Mouse (Mus musculus): ENCODE measurements around the gene Ngb. TPM values are rescaled to one million over a fixed set of nuclear protein-coding genes. Genes with fewer than 3 reads are reported as not detected.

Ngb gene
- polyA plus RNA-seq, 1 experiment: 1.9 TPM

- peak; percentile 58 for DNase-seq (ENCODE audit: low read depth)
- TF ChIP-seq POLR2A (IDR thresholded peaks at IDR 0.05; ENCODE audit: borderline replicate concordance, extremely low read depth, insufficient read depth, insufficient read length, poor library complexity, severe bottlenecking): no peak
- TF ChIP-seq CTCF (IDR thresholded peaks at IDR 0.05; ENCODE audit: borderline replicate concordance, extremely low read depth, insufficient read depth, insufficient read length): peak; percentile 57; the same call in 1 of the 2 replicates
Measured at GRCm38 (mm10) chr12:87131619-87132018, 29.3 kb upstream of the Ngb start.

- no peak for TF ChIP-seq CTCF (IDR thresholded peaks at IDR 0.05; ENCODE audit: borderline replicate concordance, extremely low read depth, insufficient read depth, insufficient read length)
- TF ChIP-seq POLR2A (IDR thresholded peaks at IDR 0.05; ENCODE audit: borderline replicate concordance, extremely low read depth, insufficient read depth, insufficient read length, poor library complexity, severe bottlenecking): no peak
- peak; percentile 41 for DNase-seq (ENCODE audit: low read depth)
Measured at GRCm38 (mm10) chr12:87131181-87131580, 28.8 kb upstream of the Ngb start.

GRCm38 (mm10) chr12:87130224-87130623, 27.9 kb upstream of the Ngb start:
- no peak for TF ChIP-seq CTCF (IDR thresholded peaks at IDR 0.05; ENCODE audit: borderline replicate concordance, extremely low read depth, insufficient read depth, insufficient read length)
- TF ChIP-seq POLR2A (IDR thresholded peaks at IDR 0.05; ENCODE audit: borderline replicate concordance, extremely low read depth, insufficient read depth, insufficient read length, poor library complexity, severe bottlenecking): no peak
- DNase-seq (ENCODE audit: low read depth): no peak

- no peak for TF ChIP-seq POLR2A (IDR thresholded peaks at IDR 0.05; ENCODE audit: borderline replicate concordance, extremely low read depth, insufficient read depth, insufficient read length, poor library complexity, severe bottlenecking)
- TF ChIP-seq CTCF (IDR thresholded peaks at IDR 0.05; ENCODE audit: borderline replicate concordance, extremely low read depth, insufficient read depth, insufficient read length): no peak
Measured at GRCm38 (mm10) chr12:87127256-87127655, 24.9 kb upstream of the Ngb start.

GRCm38 (mm10) chr12:87121918-87122589, 19.7 kb upstream of the Ngb start:
- no peak for DNase-seq (ENCODE audit: low read depth)
- TF ChIP-seq POLR2A (IDR thresholded peaks at IDR 0.05; ENCODE audit: borderline replicate concordance, extremely low read depth, insufficient read depth, insufficient read length, poor library complexity, severe bottlenecking): no peak
- TF ChIP-seq CTCF (IDR thresholded peaks at IDR 0.05; ENCODE audit: borderline replicate concordance, extremely low read depth, insufficient read depth, insufficient read length): no peak

More at GRCm38 (mm10) chr12:87127256-87127655, 24.9 kb upstream of the Ngb start:
- no peak for DNase-seq (ENCODE audit: low read depth)

GRCm38 (mm10) chr12:87107357-87107977, 5.1 kb upstream of the Ngb start:
- peak; percentile 43 for DNase-seq (ENCODE audit: low read depth)
- no peak for TF ChIP-seq POLR2A (IDR thresholded peaks at IDR 0.05; ENCODE audit: borderline replicate concordance, extremely low read depth, insufficient read depth, insufficient read length, poor library complexity, severe bottlenecking)
- TF ChIP-seq CTCF (IDR thresholded peaks at IDR 0.05; ENCODE audit: borderline replicate concordance, extremely low read depth, insufficient read depth, insufficient read length): no peak

GRCm38 (mm10) chr12:87104796-87105195, 2.5 kb upstream of the Ngb start:
- no peak for TF ChIP-seq POLR2A (IDR thresholded peaks at IDR 0.05; ENCODE audit: borderline replicate concordance, extremely low read depth, insufficient read depth, insufficient read length, poor library complexity, severe bottlenecking)
- no peak for TF ChIP-seq CTCF (IDR thresholded peaks at IDR 0.05; ENCODE audit: borderline replicate concordance, extremely low read depth, insufficient read depth, insufficient read length)

GRCm38 (mm10) chr12:87103471-87103870, 1.1 kb upstream of the Ngb start:
- no peak for DNase-seq (ENCODE audit: low read depth)
- TF ChIP-seq CTCF (IDR thresholded peaks at IDR 0.05; ENCODE audit: borderline replicate concordance, extremely low read depth, insufficient read depth, insufficient read length) (no peak), POLR2A (IDR thresholded peaks at IDR 0.05; ENCODE audit: borderline replicate concordance, extremely low read depth, insufficient read depth, insufficient read length, poor library complexity, severe bottlenecking) (no peak)

More at GRCm38 (mm10) chr12:87104796-87105195, 2.5 kb upstream of the Ngb start:
- DNase-seq (ENCODE audit: low read depth): no peak

- no peak for DNase-seq (ENCODE audit: low read depth)
Measured at GRCm38 (mm10) chr12:87100331-87100730, 2.0 kb downstream of the Ngb start.

GRCm38 (mm10) chr12:87093671-87094070, 8.7 kb downstream of the Ngb start:
- no peak for DNase-seq (ENCODE audit: low read depth)
- TF ChIP-seq POLR2A (IDR thresholded peaks at IDR 0.05; ENCODE audit: borderline replicate concordance, extremely low read depth, insufficient read depth, insufficient read length, poor library complexity, severe bottlenecking): no peak

More at GRCm38 (mm10) chr12:87100331-87100730, 2.0 kb downstream of the Ngb start:
- no peak for TF ChIP-seq CTCF (IDR thresholded peaks at IDR 0.05; ENCODE audit: borderline replicate concordance, extremely low read depth, insufficient read depth, insufficient read length)
- TF ChIP-seq POLR2A (IDR thresholded peaks at IDR 0.05; ENCODE audit: borderline replicate concordance, extremely low read depth, insufficient read depth, insufficient read length, poor library complexity, severe bottlenecking): no peak

GRCm38 (mm10) chr12:87093249-87093648, 9.1 kb downstream of the Ngb start:
- DNase-seq (ENCODE audit: low read depth): no peak

GRCm38 (mm10) chr12:87091916-87092315, 10.4 kb downstream of the Ngb start:
- no peak for DNase-seq (ENCODE audit: low read depth)
- TF ChIP-seq CTCF (IDR thresholded peaks at IDR 0.05; ENCODE audit: borderline replicate concordance, extremely low read depth, insufficient read depth, insufficient read length): no peak

More at GRCm38 (mm10) chr12:87093249-87093648, 9.1 kb downstream of the Ngb start:
- no peak for TF ChIP-seq POLR2A (IDR thresholded peaks at IDR 0.05; ENCODE audit: borderline replicate concordance, extremely low read depth, insufficient read depth, insufficient read length, poor library complexity, severe bottlenecking)
- TF ChIP-seq CTCF (IDR thresholded peaks at IDR 0.05; ENCODE audit: borderline replicate concordance, extremely low read depth, insufficient read depth, insufficient read length): no peak
